Mouse (Mus musculus) heart, embryonic 13.5 days (tissue): ENCODE measurements at regions not wholly inside any gene's neighbourhood (a gene's known extent, or its start where the extent isn't known, plus 50 kb on each side); places are given as distances from the start of the nearest gene placed in this dataset.
A peak's percentile ranks its signal among the peaks of the same experiment; 100 is the strongest.

Experiments
- ATAC-seq: fragments of 200-750 bp; cut with Nextera tagmentation; 2 replicates; pipeline ENCODE4 v1.8.0; 2017; ENCODE audit warnings: moderate TSS enrichment; ENCODE audit not compliant: insufficient number of reproducible peaks, low FRiP score, low TSS enrichment; ENCODE audit errors: extremely low read depth
- H3K27ac ChIP-seq: fragments of 300-500 bp; sonication (generic); replicated peaks from 2 replicates; pipeline ENCODE4 v1.5.1; 2015; ENCODE audit warnings: moderate library complexity, mild to moderate bottlenecking, inconsistent platforms
- H3K27me3 ChIP-seq: fragments of 300-500 bp; sonication (generic); replicated peaks from 2 replicates; pipeline ENCODE4 v1.6.1; 2015; ENCODE audit warnings: mild to moderate bottlenecking, inconsistent platforms
- H3K36me3 ChIP-seq: fragments of 300-500 bp; sonication (generic); 2 replicates; pipeline ENCODE4 v1.6.1; 2015; ENCODE audit warnings: mild to moderate bottlenecking, inconsistent platforms
- H3K4me1 ChIP-seq: fragments of 300-500 bp; sonication (generic); 2 replicates; pipeline ENCODE4 v1.6.1; 2015; ENCODE audit warnings: inconsistent platforms
- H3K4me2 ChIP-seq: fragments of 300-500 bp; sonication (generic); 2 replicates; pipeline ENCODE4 v1.6.1; 2015; ENCODE audit warnings: inconsistent platforms, mild to moderate bottlenecking, moderate library complexity
- H3K4me3 ChIP-seq: fragments of 300-500 bp; sonication (generic); 2 replicates; pipeline ENCODE4 v1.5.1; 2015; ENCODE audit warnings: moderate library complexity, mild to moderate bottlenecking, inconsistent platforms
- H3K9ac ChIP-seq: fragments of 300-500 bp; sonication (generic); 2 replicates; pipeline ENCODE4 v1.6.1; 2015; ENCODE audit warnings: inconsistent platforms, mild to moderate bottlenecking, moderate library complexity
- H3K9me3 ChIP-seq: fragments of 300-500 bp; sonication (generic); 2 replicates; pipeline ENCODE4 v1.6.1; 2016; ENCODE audit warnings: inconsistent platforms
- WGBS: fragments of 180-500 bp; shearing (Covaris S2); methylation state at CpG from one replicate; pipeline ENCODE4 v1.1.7; 2015; ENCODE audit warnings: mixed read lengths; 5-methylcytosine and 5-hydroxymethylcytosine counted together

GRCm38 (mm10) chr8:113531116-113531665 is 104.2 kb upstream of the Mon1b start:
- Histone ChIP-seq H3K27me3 (no peaks in the 10 kb centered on the region), H3K9ac (no peak overlapping the region), H3K36me3 (no peaks in the 10 kb centered on the region), H3K27ac (no peak overlapping the region), H3K9me3 (peaks cover 5% of the 10 kb centered on the region; the same call in 1 of the 2 replicates), H3K4me2 (peak overlapping the region; percentile 24), H3K4me1 (peaks cover 11% of the 10 kb centered on the region), H3K4me3 (no peak overlapping the region)
- ATAC-seq: peak; percentile 42; the same call in 1 of the 2 replicates
- WGBS: 47% methylated on average over 10 of the region's 10 CpGs

DNA sequence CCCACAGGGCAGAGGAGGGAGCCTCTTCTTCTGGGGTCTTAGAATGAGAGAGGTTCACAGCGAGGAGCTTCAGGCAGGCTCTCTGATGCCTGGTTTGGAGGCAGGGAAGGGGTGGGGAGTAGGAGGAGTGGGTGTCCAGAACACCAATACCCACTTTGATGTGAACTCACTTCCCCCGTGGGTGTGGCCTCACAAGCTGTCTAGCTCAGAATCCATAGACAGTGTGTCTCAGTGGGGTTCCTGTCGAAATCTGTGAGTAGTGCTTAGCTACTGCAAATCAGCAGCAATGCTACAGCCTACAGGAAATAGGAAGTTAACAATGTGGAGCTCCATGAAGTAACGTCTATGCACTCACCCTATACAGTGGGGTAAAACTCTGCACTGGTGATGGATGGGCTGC is 102.5 kb upstream of the Mon1b start:
- H3K4me2 ChIP-seq: no peak overlapping the region
- no peak overlapping the region for H3K9ac ChIP-seq
- no peaks in the 10 kb centered on the region for H3K27me3 ChIP-seq
- H3K4me3 ChIP-seq: no peak overlapping the region
- ATAC-seq: no peak
- peaks cover 5% of the 10 kb centered on the region; the same call in 1 of the 2 replicates for H3K9me3 ChIP-seq
- no peaks in the 10 kb centered on the region for H3K36me3 ChIP-seq
- 41% methylated on average over 4 of the region's 4 CpGs for WGBS
- H3K4me1 ChIP-seq: peaks cover 11% of the 10 kb centered on the region
- H3K27ac ChIP-seq: no peak overlapping the region

DNA sequence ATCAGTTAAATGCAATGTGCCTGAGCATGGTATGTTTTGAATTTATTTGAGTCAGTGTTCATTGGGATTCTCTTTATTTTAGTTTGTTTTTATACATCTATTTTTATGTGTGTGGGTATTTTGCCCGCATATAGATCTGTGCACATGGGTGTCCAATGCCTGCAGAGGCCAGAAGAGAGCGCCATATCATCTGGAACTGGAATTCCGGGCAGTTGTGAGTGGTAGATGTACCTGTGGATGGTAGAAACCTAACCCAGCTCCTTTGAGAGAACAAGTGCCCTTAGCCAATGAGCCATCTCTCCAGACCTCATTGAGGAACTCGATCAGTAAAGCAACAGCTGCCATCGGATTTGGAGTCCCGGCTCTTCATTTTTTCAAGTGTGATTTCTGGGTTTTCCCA is 94.0 kb upstream of the Mon1b start:
- no peak overlapping the region for H3K27ac ChIP-seq
- no peaks in the 10 kb centered on the region for H3K9me3 ChIP-seq
- H3K4me2 ChIP-seq: no peak overlapping the region
- no peaks in the 10 kb centered on the region for H3K4me1 ChIP-seq
- no peak overlapping the region for H3K9ac ChIP-seq
- H3K4me3 ChIP-seq: no peak overlapping the region
- no peaks in the 10 kb centered on the region for H3K27me3 ChIP-seq
- WGBS: 75% methylated on average over 6 of the region's 6 CpGs
- ATAC-seq: no peak
- no peaks in the 10 kb centered on the region for H3K36me3 ChIP-seq

GRCm38 (mm10) chr8:113542082-113542481 is 93.3 kb upstream of the Mon1b start:
- Histone ChIP-seq H3K9me3 (no peaks in the 10 kb centered on the region), H3K4me2 (no peak overlapping the region), H3K27ac (no peak overlapping the region), H3K36me3 (no peaks in the 10 kb centered on the region), H3K4me1 (no peaks in the 10 kb centered on the region), H3K4me3 (no peak overlapping the region), H3K9ac (no peak overlapping the region), H3K27me3 (no peaks in the 10 kb centered on the region)
- WGBS: 53% methylated on average over 3 of the region's 3 CpGs
- ATAC-seq: no peak

- Histone ChIP-seq H3K27ac (no peak overlapping the region), H3K9ac (no peak overlapping the region), H3K9me3 (no peaks in the 10 kb centered on the region), H3K4me2 (no peak overlapping the region), H3K4me1 (no peaks in the 10 kb centered on the region), H3K27me3 (no peaks in the 10 kb centered on the region), H3K36me3 (no peaks in the 10 kb centered on the region), H3K4me3 (no peak overlapping the region)
- ATAC-seq: no peak
- WGBS: 66% methylated on average over 2 of the region's 2 CpGs
Measured at GRCm38 (mm10) chr8:113542713-113543112, 92.7 kb upstream of the Mon1b start.

GRCm38 (mm10) chr8:113549200-113549599 is 86.2 kb upstream of the Mon1b start:
- ATAC-seq: no peak
- H3K27me3 ChIP-seq: no peaks in the 10 kb centered on the region
- H3K4me2 ChIP-seq: no peak overlapping the region
- H3K9me3 ChIP-seq: peaks cover 13% of the 10 kb centered on the region; the same call in 1 of the 2 replicates
- H3K4me1 ChIP-seq: no peaks in the 10 kb centered on the region
- 70% methylated on average over 7 of the region's 7 CpGs for WGBS
- no peak overlapping the region for H3K9ac ChIP-seq
- no peak overlapping the region for H3K4me3 ChIP-seq
- no peaks in the 10 kb centered on the region for H3K36me3 ChIP-seq
- H3K27ac ChIP-seq: no peak overlapping the region

- Histone ChIP-seq H3K27me3 (no peaks in the 10 kb centered on the region), H3K9me3 (peaks cover 13% of the 10 kb centered on the region; the same call in 1 of the 2 replicates), H3K27ac (no peak overlapping the region), H3K4me1 (peaks cover 11% of the 10 kb centered on the region), H3K4me3 (no peak overlapping the region), H3K9ac (no peak overlapping the region), H3K4me2 (no peak overlapping the region), H3K36me3 (no peaks in the 10 kb centered on the region)
- WGBS: 33% methylated on average over 12 of the region's 12 CpGs
- no peak for ATAC-seq
Measured at GRCm38 (mm10) chr8:113551454-113552273, 83.7 kb upstream of the Mon1b start.

DNA sequence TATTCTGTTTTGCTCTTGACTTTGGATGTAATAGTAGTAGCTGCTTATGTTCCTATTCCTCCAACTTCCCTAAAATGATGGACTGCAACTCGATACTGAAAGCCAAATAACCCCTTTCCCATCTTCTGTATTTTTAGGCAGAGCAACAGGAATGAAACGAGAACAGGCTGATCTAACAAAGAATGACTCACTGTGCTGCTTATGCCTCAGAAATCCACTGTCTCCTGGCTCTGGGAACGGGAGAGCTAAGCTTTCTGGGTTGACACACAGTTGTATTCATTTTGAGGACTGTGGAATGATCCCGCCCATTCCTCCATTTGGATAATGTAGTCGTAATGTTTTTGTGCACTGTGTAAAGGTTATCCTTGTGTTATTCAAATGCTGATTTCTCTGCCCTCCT is 82.6 kb upstream of the Mon1b start:
- H3K4me3 ChIP-seq: no peak overlapping the region
- H3K36me3 ChIP-seq: no peaks in the 10 kb centered on the region
- H3K27me3 ChIP-seq: no peaks in the 10 kb centered on the region
- no peak for ATAC-seq
- peaks cover 13% of the 10 kb centered on the region; the same call in 1 of the 2 replicates for H3K9me3 ChIP-seq
- H3K4me2 ChIP-seq: no peak overlapping the region
- no peak overlapping the region for H3K27ac ChIP-seq
- WGBS: 62% methylated on average over 5 of the region's 5 CpGs
- H3K4me1 ChIP-seq: peaks cover 11% of the 10 kb centered on the region
- H3K9ac ChIP-seq: no peak overlapping the region

- Histone ChIP-seq H3K9ac (no peak overlapping the region), H3K36me3 (no peaks in the 10 kb centered on the region), H3K4me2 (peak overlapping the region; percentile 33), H3K4me3 (0 out of 2 replicates have a peak overlapping the region, but pooled peaks have one; percentile 8), H3K9me3 (peaks cover 14% of the 10 kb centered on the region; the same call in 1 of the 2 replicates), H3K27me3 (no peaks in the 10 kb centered on the region), H3K4me1 (peaks cover 11% of the 10 kb centered on the region), H3K27ac (no peak overlapping the region)
- 33% methylated on average over 12 of the region's 12 CpGs for WGBS
- ATAC-seq: no peak
Measured at GRCm38 (mm10) chr8:113554700-113555455, 80.5 kb upstream of the Mon1b start.

GRCm38 (mm10) chr8:113556994-113557393 is 78.4 kb upstream of the Mon1b start:
- 74% methylated on average over 5 of the region's 5 CpGs for WGBS

GRCm38 (mm10) chr8:113581098-113581497 is 54.3 kb upstream of the Mon1b start:
- WGBS: 16% methylated on average over 10 of the region's 10 CpGs
- H3K4me2 ChIP-seq: peak overlapping the region; percentile 21
- H3K27me3 ChIP-seq: no peaks in the 10 kb centered on the region
- H3K9ac ChIP-seq: no peak overlapping the region
- no peak overlapping the region for H3K27ac ChIP-seq
- no peaks in the 10 kb centered on the region for H3K9me3 ChIP-seq
- H3K36me3 ChIP-seq: no peaks in the 10 kb centered on the region
- H3K4me3 ChIP-seq: no peak overlapping the region
- H3K4me1 ChIP-seq: peaks cover 22% of the 10 kb centered on the region
- ATAC-seq: no peak

More at GRCm38 (mm10) chr8:113556994-113557393, 78.4 kb upstream of the Mon1b start:
- Histone ChIP-seq H3K9ac (no peak overlapping the region), H3K4me3 (no peak overlapping the region), H3K27ac (no peak overlapping the region), H3K36me3 (no peaks in the 10 kb centered on the region), H3K27me3 (no peaks in the 10 kb centered on the region), H3K4me2 (no peak overlapping the region), H3K9me3 (0 out of 2 replicates have a peak, but pooled peaks cover 14% of the 10 kb centered on the region), H3K4me1 (peaks cover 11% of the 10 kb centered on the region)
- no peak for ATAC-seq
